Comparison of ENCODE assay signal across 13 mouse cellular contexts in the genomic region with DNA sequence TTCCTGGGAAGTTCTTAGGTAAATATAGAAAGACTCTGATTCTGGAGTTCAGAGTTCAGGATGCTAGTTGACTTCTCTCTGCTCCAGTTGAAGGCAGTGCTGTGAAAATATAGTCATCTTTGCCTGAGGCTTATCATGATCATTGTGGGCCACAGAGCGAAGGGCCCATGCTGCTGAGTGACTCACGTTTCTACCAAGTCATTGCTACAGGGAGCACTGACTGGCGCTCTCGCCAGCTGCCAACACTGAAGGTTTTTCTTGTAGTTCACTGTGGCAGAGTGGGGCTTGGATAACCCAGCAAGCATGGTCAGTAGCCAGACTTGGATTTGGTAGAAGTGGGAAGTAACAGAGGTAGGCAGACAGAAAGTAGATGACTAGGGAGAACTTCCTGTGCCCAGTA.
"Had no signal": no experiment of that assay in that cellular context is flagged by ENCODE, and none has a peak within 500 bp of the region (broad histone marks: within the 10 kb centered on the region; RNA-seq: fewer than 3 reads in every experiment).

No protein-coding gene starts in this region.

- H3K4me1 ChIP-seq: liver, embryonic 12.5 days had no signal

- H3K4me2 ChIP-seq: limb, embryonic 15.5 days; liver, embryonic 12.5 days; lung, embryonic 14.5 days; midbrain, embryonic 12.5 days had no signal

- ATAC-seq: liver, embryonic 12.5 days had no signal

- H3K27me3 ChIP-seq: limb, embryonic 15.5 days; liver, embryonic 12.5 days; midbrain, embryonic 12.5 days; neural tube, embryonic 12.5 days had no signal

- H3K9me3 ChIP-seq: limb, embryonic 15.5 days; liver, embryonic 12.5 days; midbrain, embryonic 12.5 days; neural tube, embryonic 12.5 days had no signal

- H3K4me3 ChIP-seq: limb, embryonic 15.5 days; liver, embryonic 12.5 days; midbrain, embryonic 12.5 days; myocyte; neural tube, embryonic 12.5 days had no signal

- H3K9ac ChIP-seq: limb, embryonic 15.5 days; liver, embryonic 12.5 days; lung, embryonic 14.5 days; midbrain, embryonic 12.5 days; neural tube, embryonic 12.5 days had no signal

- H3K36me3 ChIP-seq: limb, embryonic 15.5 days; liver, embryonic 12.5 days; midbrain, embryonic 12.5 days; neural tube, embryonic 12.5 days had no signal

- DNase-seq: kidney, adult 2 months; layer of hippocampus, adult 9-11 months; layer of hippocampus, postnatal 36 days; lung, postnatal 10 days; right cerebral cortex, adult 18-20 months; right cerebral cortex, postnatal 25 days; thymus, postnatal 36 days had no signal

- H3K27ac ChIP-seq: limb, embryonic 15.5 days; liver, embryonic 12.5 days; midbrain, embryonic 12.5 days; neural tube, embryonic 12.5 days had no signal
